Mouse (Mus musculus): ENCODE measurements at regions not wholly inside any gene's neighbourhood (a gene's known extent, or its start where the extent isn't known, plus 50 kb on each side); places are given as distances from the start of the nearest gene placed in this dataset.
"Not testable (repeated sequence)": the region's sequence is repeated elsewhere in the genome, so short reads cannot be mapped to it uniquely, and the experiment has no call there.

GRCm38 (mm10) chr1:189156906-189157305 lies 149.3 kb upstream of the Kctd3 start:
- DNase-seq (ENCODE audit: low spot score) = no peak

- no peak for DNase-seq (ENCODE audit: low spot score)
Observed at GRCm38 (mm10) chr1:189154376-189154775, 146.7 kb upstream of the Kctd3 start.

GRCm38 (mm10) chr1:189153150-189153549 lies 145.5 kb upstream of the Kctd3 start:
- DNase-seq (ENCODE audit: low spot score) = no peak

GRCm38 (mm10) chr1:189142982-189143451 lies 135.4 kb upstream of the Kctd3 start:
- DNase-seq (ENCODE audit: low spot score) = no peak

- no peak for DNase-seq (ENCODE audit: low spot score)
Observed at GRCm38 (mm10) chr1:189142551-189142950, 134.9 kb upstream of the Kctd3 start.

- no peak for DNase-seq (ENCODE audit: low spot score)
Observed at GRCm38 (mm10) chr1:189141694-189142093, 134.1 kb upstream of the Kctd3 start.

GRCm38 (mm10) chr1:189136731-189137385 lies 129.2 kb upstream of the Kctd3 start:
- no peak for DNase-seq (ENCODE audit: low spot score)

- DNase-seq (ENCODE audit: low spot score) = no peak
Observed at GRCm38 (mm10) chr1:189135826-189136225, 128.2 kb upstream of the Kctd3 start.

GRCm38 (mm10) chr1:189128706-189129105 lies 121.1 kb upstream of the Kctd3 start:
- no peak for DNase-seq (ENCODE audit: low spot score)

- not testable (repeated sequence) for DNase-seq (ENCODE audit: low spot score)
Observed at GRCm38 (mm10) chr1:189128246-189128645, 120.6 kb upstream of the Kctd3 start.

GRCm38 (mm10) chr1:189127367-189127766 lies 119.7 kb upstream of the Kctd3 start:
- DNase-seq (ENCODE audit: low spot score) = no peak

- peak; percentile 24 for DNase-seq (ENCODE audit: low spot score)
Observed at GRCm38 (mm10) chr1:189119941-189120735, 112.5 kb upstream of the Kctd3 start.

GRCm38 (mm10) chr1:189119005-189119404 lies 111.4 kb upstream of the Kctd3 start:
- DNase-seq (ENCODE audit: low spot score) = not testable (repeated sequence)

- DNase-seq (ENCODE audit: low spot score) = no peak
Observed at GRCm38 (mm10) chr1:189118582-189118981, 110.9 kb upstream of the Kctd3 start.

GRCm38 (mm10) chr1:189115914-189116313 lies 108.3 kb upstream of the Kctd3 start:
- no peak for DNase-seq (ENCODE audit: low spot score)

- DNase-seq (ENCODE audit: low spot score) = no peak
Observed at GRCm38 (mm10) chr1:189115279-189115678, 107.6 kb upstream of the Kctd3 start.

GRCm38 (mm10) chr1:189108260-189109035 lies 100.8 kb upstream of the Kctd3 start:
- no peak for DNase-seq (ENCODE audit: low spot score)

GRCm38 (mm10) chr1:189107841-189108240 lies 100.2 kb upstream of the Kctd3 start:
- no peak for DNase-seq (ENCODE audit: low spot score)

GRCm38 (mm10) chr1:189107156-189107555 lies 99.5 kb upstream of the Kctd3 start:
- DNase-seq (ENCODE audit: low spot score) = no peak

GRCm38 (mm10) chr1:189105276-189105675 lies 97.6 kb upstream of the Kctd3 start:
- no peak for DNase-seq (ENCODE audit: low spot score)

GRCm38 (mm10) chr1:189102781-189103180 lies 95.1 kb upstream of the Kctd3 start:
- DNase-seq (ENCODE audit: low spot score) = no peak

- no peak for DNase-seq (ENCODE audit: low spot score)
Observed at GRCm38 (mm10) chr1:189099121-189099520, 91.5 kb upstream of the Kctd3 start.

- no peak for DNase-seq (ENCODE audit: low spot score)
Observed at GRCm38 (mm10) chr1:189092819-189093218, 85.2 kb upstream of the Kctd3 start.

All from ovary, adult 18-20 months (tissue).